Mouse (Mus musculus) limb, embryonic 15.5 days (tissue): ENCODE measurements around the gene Tmprss9. TPM values are rescaled to one million over a fixed set of nuclear protein-coding genes. Genes with fewer than 3 reads are reported as not detected.
A peak's percentile ranks its signal among the peaks of the same experiment; 100 is the strongest.

ENCODE experiments used
- ATAC-seq: fragments of 200-750 bp; cut with Nextera tagmentation; 2 replicates; pipeline ENCODE4 v1.8.0; 2017; ENCODE audit warnings: low read depth, moderate TSS enrichment; ENCODE audit not compliant: insufficient number of reproducible peaks, low FRiP score, low TSS enrichment
- H3K27ac ChIP-seq: fragments of 300-500 bp; sonication (generic); 2 replicates; pipeline ENCODE4 v1.5.1; 2015; ENCODE audit warnings: moderate library complexity, mild to moderate bottlenecking, inconsistent platforms
- H3K27me3 ChIP-seq: fragments of 300-500 bp; sonication (generic); 2 replicates; pipeline ENCODE4 v1.6.1; 2015; ENCODE audit warnings: inconsistent platforms
- H3K36me3 ChIP-seq: fragments of 300-500 bp; sonication (generic); 2 replicates; pipeline ENCODE4 v1.6.1; 2015; ENCODE audit warnings: inconsistent platforms
- H3K4me1 ChIP-seq: fragments of 300-500 bp; sonication (generic); 2 replicates; pipeline ENCODE4 v1.6.1; 2015; ENCODE audit warnings: inconsistent platforms
- H3K4me2 ChIP-seq: fragments of 300-500 bp; sonication (generic); 2 replicates; pipeline ENCODE4 v1.6.1; 2015; ENCODE audit warnings: mild to moderate bottlenecking, inconsistent platforms
- H3K4me3 ChIP-seq: fragments of 300-500 bp; sonication (generic); 2 replicates; pipeline ENCODE4 v1.5.1; 2015; ENCODE audit warnings: mild to moderate bottlenecking, inconsistent platforms
- H3K9ac ChIP-seq: fragments of 300-500 bp; sonication (generic); 2 replicates; pipeline ENCODE4 v1.6.1; 2015; ENCODE audit warnings: inconsistent platforms
- H3K9me3 ChIP-seq: fragments of 300-500 bp; sonication (generic); 2 replicates; pipeline ENCODE4 v1.6.1; 2016; ENCODE audit warnings: inconsistent platforms
- WGBS: fragments of 180-500 bp; shearing (Covaris S2); methylation state at CpG from one replicate; pipeline ENCODE4 v1.1.7; 2015; 5-methylcytosine and 5-hydroxymethylcytosine counted together
- polyA plus RNA-seq: library from polyadenylated mRNA; unstranded; fragments of >200 nt; fragmentation: Nextera tagmentation; extraction: Ambion mirVana; gene quantifications from 2 replicates; pipeline ENCODE4 v1.2.1, GENCODE M21; 2015

Gene Tmprss9
- polyA plus RNA-seq, 1 experiment from 2014 or later: not detected

DNA sequence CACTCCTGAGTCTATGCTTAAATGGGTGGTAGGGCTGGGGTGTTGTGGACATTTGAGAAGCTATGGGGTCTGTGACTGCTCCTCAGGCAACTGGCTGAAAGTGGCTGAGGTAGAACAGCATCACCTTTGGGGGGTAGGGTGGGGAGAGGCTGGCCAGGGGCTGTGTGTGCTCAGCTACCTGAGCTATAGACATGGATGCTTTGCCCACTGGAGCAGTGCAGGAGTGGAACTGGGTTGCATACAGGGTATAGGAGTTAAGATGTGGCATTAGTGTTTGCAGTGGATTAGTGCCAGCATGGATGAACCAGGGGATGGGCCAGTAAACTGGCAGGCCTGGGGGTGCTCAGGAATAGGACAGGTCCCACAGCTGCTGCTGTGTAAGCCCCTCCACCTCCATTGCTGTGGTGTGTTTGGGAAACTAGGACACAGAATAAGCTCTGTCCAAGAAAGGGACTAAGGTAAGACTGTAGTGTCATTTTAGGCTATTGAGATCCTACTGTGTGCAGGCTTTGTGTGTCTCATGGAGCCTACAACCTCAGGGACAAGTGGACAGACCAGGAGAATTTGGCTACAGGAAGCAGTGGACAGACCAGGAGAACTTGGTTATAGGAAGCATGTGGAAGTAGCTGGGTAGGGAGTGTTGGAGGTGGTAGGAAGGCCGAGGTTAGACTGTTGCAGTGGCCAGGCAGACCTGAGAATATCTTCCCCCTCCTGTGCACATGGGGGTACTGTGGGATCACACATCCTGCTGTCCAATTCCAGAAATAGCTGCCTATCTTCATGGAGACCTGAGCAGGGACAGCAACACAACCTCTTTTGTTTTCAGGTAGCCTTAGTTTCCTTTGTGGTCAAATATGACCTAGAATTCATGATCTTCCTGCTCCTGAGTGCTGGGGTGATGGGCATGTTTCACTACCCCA is 42.0 kb upstream of the Tmprss9 start:
- H3K4me3 ChIP-seq: no peak overlapping the region
- ATAC-seq: no peak
- no peaks in the 10 kb centered on the region for H3K9me3 ChIP-seq
- 67% methylated on average over 1 of the region's 1 CpGs for WGBS
- H3K4me1 ChIP-seq: peaks cover 37% of the 10 kb centered on the region
- H3K27me3 ChIP-seq: peaks cover 19% of the 10 kb centered on the region
- no peak overlapping the region for H3K9ac ChIP-seq
- peaks cover 20% of the 10 kb centered on the region for H3K36me3 ChIP-seq
- no peak overlapping the region for H3K27ac ChIP-seq
- H3K4me2 ChIP-seq: no peak overlapping the region

DNA sequence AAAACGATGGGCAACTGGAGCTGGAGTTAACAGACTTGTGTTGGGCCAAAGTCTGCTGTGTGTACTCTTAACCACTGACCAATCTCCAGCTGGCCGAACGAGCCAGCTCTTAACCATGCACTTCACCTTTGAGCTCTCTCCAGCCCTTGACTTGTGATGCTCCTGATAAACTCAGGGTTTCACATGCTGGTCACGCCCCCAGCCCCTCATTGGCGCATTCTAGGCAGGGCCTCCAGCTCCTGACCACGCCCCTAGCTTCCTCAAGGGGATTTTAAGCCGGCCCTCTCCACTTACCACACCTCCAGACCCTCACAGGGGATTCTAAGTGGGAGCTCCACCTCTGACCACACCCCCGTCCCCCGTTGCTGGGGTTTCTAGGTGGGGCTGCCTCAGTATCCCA is 40.5 kb upstream of the Tmprss9 start:
- ATAC-seq: no peak
- no peak overlapping the region for H3K27ac ChIP-seq
- peaks cover 20% of the 10 kb centered on the region for H3K36me3 ChIP-seq
- H3K27me3 ChIP-seq: peaks cover 34% of the 10 kb centered on the region
- H3K4me2 ChIP-seq: no peak overlapping the region
- H3K9me3 ChIP-seq: no peaks in the 10 kb centered on the region
- 5% methylated on average over 9 of the region's 9 CpGs for WGBS
- H3K4me3 ChIP-seq: no peak overlapping the region
- peaks cover 45% of the 10 kb centered on the region for H3K4me1 ChIP-seq
- no peak overlapping the region for H3K9ac ChIP-seq

DNA sequence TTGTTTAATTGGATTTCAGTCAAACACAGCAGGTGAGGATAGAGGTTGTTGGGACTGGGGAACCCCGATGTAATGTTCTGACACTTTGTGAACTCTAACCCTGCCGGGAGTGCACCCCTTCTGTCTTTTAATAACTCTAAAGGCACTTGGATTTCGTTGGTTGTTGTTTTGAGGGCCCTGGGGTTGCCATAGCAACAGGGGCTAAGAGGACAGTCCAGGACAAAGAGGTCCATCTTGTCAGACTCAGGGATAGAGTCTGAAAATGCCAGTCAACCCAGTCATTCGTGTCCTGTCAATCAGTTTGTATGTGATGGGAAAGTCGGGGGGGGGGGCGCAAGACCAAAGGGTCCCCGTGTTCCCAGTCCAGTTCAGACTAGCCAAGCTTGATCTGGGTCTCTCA is 38.8 kb upstream of the Tmprss9 start:
- no peak overlapping the region for H3K27ac ChIP-seq
- H3K9me3 ChIP-seq: no peaks in the 10 kb centered on the region
- ATAC-seq: no peak
- no peak overlapping the region for H3K9ac ChIP-seq
- peaks cover 45% of the 10 kb centered on the region for H3K27me3 ChIP-seq
- peaks cover 20% of the 10 kb centered on the region for H3K36me3 ChIP-seq
- WGBS: 75% methylated on average over 7 of the region's 7 CpGs
- no peak overlapping the region for H3K4me2 ChIP-seq
- no peak overlapping the region for H3K4me3 ChIP-seq
- peaks cover 42% of the 10 kb centered on the region for H3K4me1 ChIP-seq

DNA sequence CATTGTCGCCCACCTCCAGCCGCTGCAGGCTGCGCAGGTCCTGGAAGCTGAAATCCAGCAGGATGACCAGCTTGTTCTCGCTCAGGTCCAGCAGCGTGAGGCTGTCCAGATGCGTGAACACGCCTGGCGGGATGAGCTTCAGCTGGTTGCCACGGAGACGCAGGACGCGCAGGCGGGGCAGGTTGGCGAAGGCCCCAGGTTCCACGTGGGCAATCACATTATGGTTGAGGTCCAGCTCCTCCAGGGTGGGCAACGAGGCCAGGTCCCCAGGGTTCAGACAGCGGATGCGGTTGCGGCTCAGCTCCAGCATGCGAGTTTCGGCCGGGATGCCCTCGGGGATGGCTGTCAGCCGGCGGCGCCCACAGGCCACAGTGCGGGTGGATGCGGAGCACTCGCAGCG is 36.0 kb upstream of the Tmprss9 start:
- ATAC-seq: no peak
- no peak overlapping the region for H3K4me3 ChIP-seq
- no peak overlapping the region for H3K27ac ChIP-seq
- H3K9me3 ChIP-seq: no peaks in the 10 kb centered on the region
- 53% methylated on average over 30 of the region's 30 CpGs for WGBS
- no peak overlapping the region for H3K9ac ChIP-seq
- no peak overlapping the region for H3K4me2 ChIP-seq
- peaks cover 53% of the 10 kb centered on the region for H3K27me3 ChIP-seq
- H3K36me3 ChIP-seq: peaks cover under 1% of the 10 kb centered on the region
- H3K4me1 ChIP-seq: peaks cover 18% of the 10 kb centered on the region

DNA sequence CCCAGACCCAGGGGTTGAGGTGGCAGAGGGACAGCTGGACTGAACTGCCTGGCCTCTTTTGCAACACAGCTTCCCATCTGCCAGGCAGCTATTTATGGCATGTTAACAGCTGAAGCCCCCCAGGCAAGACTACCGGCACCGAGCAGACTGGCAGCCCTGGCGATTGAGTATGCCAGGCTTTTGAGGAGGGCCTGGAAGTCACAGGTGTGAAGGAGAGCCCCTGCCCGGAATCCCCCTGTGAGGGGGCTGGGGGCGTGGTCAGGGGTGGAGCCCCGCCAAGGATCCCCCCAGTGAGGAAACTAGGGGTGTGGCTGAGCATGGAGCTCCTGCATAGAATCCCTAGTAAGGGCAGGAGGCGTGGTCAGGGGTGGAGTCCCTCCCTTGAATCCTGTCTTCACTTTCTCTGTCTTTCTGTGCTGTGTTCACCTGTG is 34.7 kb upstream of the Tmprss9 start:
- no peak for ATAC-seq
- H3K36me3 ChIP-seq: no peaks in the 10 kb centered on the region
- 0 out of 2 replicates have a peak, but pooled peaks cover 10% of the 10 kb centered on the region for H3K4me1 ChIP-seq
- H3K27ac ChIP-seq: no peak overlapping the region
- H3K27me3 ChIP-seq: peaks cover 66% of the 10 kb centered on the region
- no peak overlapping the region for H3K4me3 ChIP-seq
- WGBS: 29% methylated on average over 7 of the region's 7 CpGs
- H3K9me3 ChIP-seq: no peaks in the 10 kb centered on the region
- no peak overlapping the region for H3K9ac ChIP-seq
- H3K4me2 ChIP-seq: no peak overlapping the region

DNA sequence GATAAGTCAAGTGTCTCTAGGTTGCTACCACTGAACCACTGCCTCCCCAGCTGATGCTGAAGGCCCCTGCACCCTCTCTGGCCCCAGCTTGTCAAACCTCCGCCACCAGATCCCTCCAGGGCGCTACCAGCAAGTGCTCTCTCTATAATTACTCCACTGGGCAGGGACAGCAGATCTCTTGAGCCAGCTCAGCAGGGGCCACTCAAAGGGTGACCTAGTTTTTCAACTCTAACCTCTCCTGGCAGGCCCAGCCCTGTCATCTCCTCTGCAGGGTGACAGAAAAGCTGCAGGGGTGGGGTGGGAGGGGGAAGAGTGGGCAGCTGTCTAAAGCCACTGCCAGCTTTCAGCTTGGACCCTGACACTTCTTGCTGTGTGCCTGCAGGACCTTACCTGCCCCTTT is 33.8 kb upstream of the Tmprss9 start:
- no peaks in the 10 kb centered on the region for H3K9me3 ChIP-seq
- H3K4me2 ChIP-seq: no peak overlapping the region
- H3K9ac ChIP-seq: no peak overlapping the region
- 0 out of 2 replicates have a peak, but pooled peaks cover 10% of the 10 kb centered on the region for H3K4me1 ChIP-seq
- ATAC-seq: no peak
- H3K36me3 ChIP-seq: no peaks in the 10 kb centered on the region
- WGBS: 15% methylated on average over 2 of the region's 2 CpGs
- H3K27ac ChIP-seq: no peak overlapping the region
- peaks cover 73% of the 10 kb centered on the region for H3K27me3 ChIP-seq
- H3K4me3 ChIP-seq: no peak overlapping the region

DNA sequence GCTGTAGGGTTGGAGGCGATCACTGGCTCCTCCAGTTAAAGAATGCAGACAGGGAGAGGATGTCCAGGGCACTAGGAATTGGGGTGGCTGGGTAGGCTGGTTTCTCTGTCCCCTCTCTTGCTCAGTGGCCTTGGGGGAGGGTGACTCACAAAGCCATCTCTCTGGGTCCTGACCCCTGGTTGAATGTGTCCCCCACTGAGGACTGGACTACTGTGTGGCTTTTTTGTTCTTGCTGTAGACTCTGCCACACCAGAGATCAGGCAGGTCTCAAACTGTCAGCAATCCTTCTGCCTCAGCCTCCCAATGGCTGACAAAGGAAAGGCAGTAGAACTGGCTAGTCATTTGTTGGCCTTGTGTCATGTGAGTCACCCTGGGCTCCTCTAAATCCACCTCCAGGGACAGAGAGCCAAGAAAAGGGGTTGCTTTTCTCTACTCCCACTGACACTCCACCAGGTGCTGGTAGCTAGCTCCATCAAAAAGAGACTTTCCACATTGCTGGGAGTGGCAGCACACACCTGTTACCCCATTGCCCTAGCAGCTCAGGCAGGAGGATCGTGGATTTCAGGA is 33.2 kb upstream of the Tmprss9 start:
- no peak overlapping the region for H3K9ac ChIP-seq
- no peak for ATAC-seq
- 72% methylated on average over 2 of the region's 2 CpGs for WGBS
- no peaks in the 10 kb centered on the region for H3K36me3 ChIP-seq
- H3K4me1 ChIP-seq: peaks cover 12% of the 10 kb centered on the region
- H3K4me2 ChIP-seq: no peak overlapping the region
- H3K27ac ChIP-seq: no peak overlapping the region
- H3K4me3 ChIP-seq: no peak overlapping the region
- H3K27me3 ChIP-seq: peaks cover 73% of the 10 kb centered on the region
- no peaks in the 10 kb centered on the region for H3K9me3 ChIP-seq

DNA sequence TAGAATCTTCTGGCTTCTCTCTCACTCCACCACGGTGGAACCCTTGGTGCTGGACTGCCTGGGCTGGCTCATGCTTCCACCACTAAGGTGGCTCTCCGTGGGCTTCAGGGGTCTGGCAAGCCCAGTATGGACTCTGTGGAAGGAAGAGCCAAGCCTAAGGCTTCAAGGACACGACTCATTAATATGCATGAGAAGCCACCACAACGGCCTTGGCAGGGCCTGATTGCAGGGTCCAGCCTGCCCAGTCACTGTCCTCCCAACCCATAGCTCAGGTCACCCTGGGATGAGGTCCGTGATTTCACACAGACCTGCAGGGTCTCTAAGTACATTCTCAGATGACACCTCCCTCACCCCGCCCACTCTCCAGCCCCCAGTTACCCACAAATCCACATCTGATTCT is 31.8 kb upstream of the Tmprss9 start:
- no peak overlapping the region for H3K27ac ChIP-seq
- H3K4me1 ChIP-seq: peaks cover 22% of the 10 kb centered on the region
- no peaks in the 10 kb centered on the region for H3K9me3 ChIP-seq
- no peak overlapping the region for H3K4me3 ChIP-seq
- ATAC-seq: no peak
- H3K4me2 ChIP-seq: no peak overlapping the region
- H3K36me3 ChIP-seq: no peaks in the 10 kb centered on the region
- H3K9ac ChIP-seq: no peak overlapping the region
- WGBS: 60% methylated on average over 6 of the region's 6 CpGs
- peaks cover 73% of the 10 kb centered on the region for H3K27me3 ChIP-seq

DNA sequence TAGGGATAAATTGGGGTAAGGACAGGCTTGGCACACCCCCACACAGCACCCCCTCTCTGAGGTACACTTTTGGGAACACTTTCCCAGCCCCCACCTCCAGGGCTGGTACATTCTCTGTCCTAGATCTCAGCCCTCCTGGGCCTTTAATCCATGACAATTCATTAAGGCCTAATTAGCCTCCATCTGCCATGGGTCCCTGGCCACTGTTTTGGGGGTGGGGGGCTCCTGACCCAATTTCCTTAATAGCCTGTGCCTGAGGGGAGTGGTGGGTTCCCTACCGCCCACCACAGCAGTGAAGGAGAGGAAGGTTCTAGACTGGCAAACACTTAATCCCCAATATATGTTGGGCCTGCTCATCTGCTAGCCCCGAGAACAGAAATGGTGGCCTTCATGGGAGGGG is 30.0 kb upstream of the Tmprss9 start:
- H3K9ac ChIP-seq: no peak overlapping the region
- H3K27me3 ChIP-seq: peaks cover 70% of the 10 kb centered on the region
- H3K36me3 ChIP-seq: no peaks in the 10 kb centered on the region
- H3K27ac ChIP-seq: no peak overlapping the region
- H3K9me3 ChIP-seq: no peaks in the 10 kb centered on the region
- H3K4me2 ChIP-seq: no peak overlapping the region
- no peak overlapping the region for H3K4me3 ChIP-seq
- WGBS: 55% methylated on average over 2 of the region's 2 CpGs
- peaks cover 14% of the 10 kb centered on the region for H3K4me1 ChIP-seq
- ATAC-seq: no peak

DNA sequence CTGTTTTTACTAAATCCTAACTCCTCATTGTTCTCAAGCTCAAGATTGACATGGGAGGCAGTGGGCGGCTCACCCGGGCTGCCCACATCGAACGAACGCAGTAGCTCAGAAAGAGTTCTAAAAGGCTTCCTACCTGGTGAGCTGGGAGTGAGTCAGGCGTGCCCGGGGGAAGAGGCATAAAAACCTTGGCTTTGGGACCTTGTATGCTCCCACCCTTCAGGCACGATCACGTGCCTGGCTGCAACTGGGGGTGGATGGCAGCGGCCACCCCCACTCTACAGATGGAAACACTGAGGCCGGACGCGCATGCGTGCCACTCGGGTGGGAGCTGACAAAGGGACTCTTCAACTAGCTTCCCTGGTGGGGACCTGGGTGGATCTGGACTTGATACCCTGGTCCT is 29.3 kb upstream of the Tmprss9 start:
- H3K27ac ChIP-seq: no peak overlapping the region
- 82% methylated on average over 15 of the region's 15 CpGs for WGBS
- H3K36me3 ChIP-seq: no peaks in the 10 kb centered on the region
- H3K4me1 ChIP-seq: peaks cover 14% of the 10 kb centered on the region
- no peaks in the 10 kb centered on the region for H3K9me3 ChIP-seq
- ATAC-seq: no peak
- H3K27me3 ChIP-seq: peaks cover 65% of the 10 kb centered on the region
- no peak overlapping the region for H3K9ac ChIP-seq
- H3K4me2 ChIP-seq: no peak overlapping the region
- H3K4me3 ChIP-seq: no peak overlapping the region

DNA sequence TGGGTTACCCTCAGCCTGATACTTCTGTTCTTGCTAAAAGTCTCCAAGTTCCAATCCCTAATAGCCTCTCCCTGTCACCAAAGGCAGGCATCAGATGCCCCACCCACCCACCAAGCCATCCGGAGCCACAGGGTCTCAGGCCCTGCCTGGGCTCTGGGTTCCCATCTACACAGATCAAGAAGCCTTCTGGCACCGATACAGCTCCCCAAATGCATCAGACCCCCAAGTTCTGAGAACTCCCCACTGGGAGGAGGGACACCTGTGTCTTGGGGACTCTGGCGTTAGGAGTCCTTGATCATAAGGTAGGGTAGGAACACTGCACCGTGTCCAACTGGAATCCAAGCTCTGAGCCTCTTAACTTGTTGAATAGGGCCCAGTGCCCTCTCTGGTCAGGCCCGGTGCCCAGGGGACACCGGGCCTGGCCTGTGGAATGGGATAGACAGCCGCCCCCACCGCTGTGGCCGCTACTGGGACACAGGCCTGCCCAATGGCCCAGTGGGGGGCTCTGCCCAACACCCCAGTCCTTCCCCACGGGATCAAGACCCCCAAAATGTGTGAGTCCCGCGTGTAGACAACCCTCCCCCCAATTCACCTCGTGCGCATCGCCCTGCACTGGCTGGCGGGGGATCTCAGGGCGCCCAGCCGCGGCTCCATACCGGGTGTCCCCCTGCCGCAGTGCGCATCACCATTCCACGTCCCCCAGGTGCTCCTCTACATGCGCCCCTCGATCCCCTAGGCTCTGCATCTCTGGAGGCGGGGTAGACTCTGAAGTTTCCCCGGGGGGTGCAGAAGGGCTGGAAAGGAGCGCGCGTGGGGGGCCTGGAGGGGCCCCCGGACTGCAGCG is 28.3 kb upstream of the Tmprss9 start:
- ATAC-seq: no peak
- 7% methylated on average over 32 of the region's 32 CpGs for WGBS

More for the DNA sequence above, 28.3 kb upstream of the Tmprss9 start:
- H3K27me3 ChIP-seq: peaks cover 65% of the 10 kb centered on the region
- H3K9ac ChIP-seq: peak overlapping the region; percentile 42
- H3K27ac ChIP-seq: no peak overlapping the region
- H3K9me3 ChIP-seq: no peaks in the 10 kb centered on the region
- H3K4me2 ChIP-seq: peak overlapping the region; percentile 87
- H3K36me3 ChIP-seq: no peaks in the 10 kb centered on the region
- H3K4me3 ChIP-seq: peak overlapping the region; percentile 47
- H3K4me1 ChIP-seq: peaks cover 13% of the 10 kb centered on the region
